Mouse (Mus musculus): ENCODE data around the gene Med11. TPM values are rescaled to one million over a fixed set of nuclear protein-coding genes. Genes with fewer than 3 reads are reported as not detected.

Med11 gene
- polyA plus RNA-seq (2014; fragmentation: Nextera tagmentation; extraction: Ambion mirVana), result 50.7 and 51.6 TPM in 2 replicates

- peak; percentile 98 for DNase-seq (ENCODE audit: low spot score)
- peak; percentile 98 for ATAC-seq (replicated peaks; ENCODE audit: low FRiP score, low TSS enrichment, low read depth)
- WGBS, result under 1% methylated on average over 46 of the region's 46 CpGs
Observed at GRCm38 (mm10) chr11:70451797-70452498, at the start of gene Med11. Gene Med11 (plus strand): TSS chr11:70451919.

DNA sequence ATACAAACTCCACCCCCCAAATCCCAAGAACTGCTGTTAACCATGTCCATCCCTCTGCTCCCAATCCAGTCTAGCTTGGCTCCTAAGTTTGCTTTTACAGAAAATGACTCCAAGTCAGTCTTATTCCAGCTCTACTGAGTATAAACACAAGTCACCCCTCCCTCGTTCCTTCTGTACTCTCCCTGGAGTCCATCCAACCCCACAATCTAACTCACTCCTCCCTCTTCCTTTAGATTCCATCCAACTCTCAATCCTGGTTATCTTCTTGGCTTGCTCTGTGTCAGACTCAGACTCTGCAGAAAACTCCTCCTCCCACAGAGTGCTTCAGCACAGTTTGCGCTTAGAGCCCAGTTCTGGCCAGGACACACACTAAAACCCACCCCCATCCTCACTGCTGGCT lies 48.1 kb upstream of the Med11 start:
- 59% methylated on average over 2 of the region's 2 CpGs for WGBS
- Histone ChIP-seq H3K36me3 (ENCODE audit: control insufficient read depth, insufficient read depth, low read length) (peaks cover 75% of the 10 kb centered on the region), H3K27ac (ENCODE audit: low read depth) (no peak overlapping the region), H3K9ac (ENCODE audit: low read length) (no peak overlapping the region), H3K27me3 (replicated peaks; ENCODE audit: control insufficient read depth, insufficient read depth, low read length) (no peaks in the 10 kb centered on the region), H3K4me1 (replicated peaks; ENCODE audit: control insufficient read depth, insufficient read depth, low read length) (peaks cover 7% of the 10 kb centered on the region), H3K4me2 (ENCODE audit: low read length) (no peak overlapping the region), H3K9me3 (ENCODE audit: control insufficient read depth, low read length) (no peaks in the 10 kb centered on the region), H3K4me3 (ENCODE audit: low read depth, low read length) (no peak overlapping the region)
- no peak for DNase-seq (ENCODE audit: low spot score)
- no peak for ATAC-seq (replicated peaks; ENCODE audit: low FRiP score, low TSS enrichment, low read depth)

More at GRCm38 (mm10) chr11:70451797-70452498, at the start of gene Med11:
- peaks cover 16% of the 10 kb centered on the region for H3K4me1 ChIP-seq (replicated peaks; ENCODE audit: control insufficient read depth, insufficient read depth, low read length)
- H3K27ac ChIP-seq (ENCODE audit: low read depth), result peak within 1 kb of the TSS; percentile 92
- peaks cover 13% of the 10 kb centered on the region; the same call in 1 of the 2 replicates for H3K36me3 ChIP-seq (ENCODE audit: control insufficient read depth, insufficient read depth, low read length)
- no peaks in the 10 kb centered on the region for H3K27me3 ChIP-seq (replicated peaks; ENCODE audit: control insufficient read depth, insufficient read depth, low read length)
- peak within 1 kb of the TSS; percentile 73 for H3K4me2 ChIP-seq (ENCODE audit: low read length)
- H3K4me3 ChIP-seq (ENCODE audit: low read depth, low read length), result peak within 1 kb of the TSS; percentile 57
- peak within 1 kb of the TSS; percentile 61 for H3K9ac ChIP-seq (ENCODE audit: low read length)
- H3K9me3 ChIP-seq (ENCODE audit: control insufficient read depth, low read length), result no peaks in the 10 kb centered on the region

DNA sequence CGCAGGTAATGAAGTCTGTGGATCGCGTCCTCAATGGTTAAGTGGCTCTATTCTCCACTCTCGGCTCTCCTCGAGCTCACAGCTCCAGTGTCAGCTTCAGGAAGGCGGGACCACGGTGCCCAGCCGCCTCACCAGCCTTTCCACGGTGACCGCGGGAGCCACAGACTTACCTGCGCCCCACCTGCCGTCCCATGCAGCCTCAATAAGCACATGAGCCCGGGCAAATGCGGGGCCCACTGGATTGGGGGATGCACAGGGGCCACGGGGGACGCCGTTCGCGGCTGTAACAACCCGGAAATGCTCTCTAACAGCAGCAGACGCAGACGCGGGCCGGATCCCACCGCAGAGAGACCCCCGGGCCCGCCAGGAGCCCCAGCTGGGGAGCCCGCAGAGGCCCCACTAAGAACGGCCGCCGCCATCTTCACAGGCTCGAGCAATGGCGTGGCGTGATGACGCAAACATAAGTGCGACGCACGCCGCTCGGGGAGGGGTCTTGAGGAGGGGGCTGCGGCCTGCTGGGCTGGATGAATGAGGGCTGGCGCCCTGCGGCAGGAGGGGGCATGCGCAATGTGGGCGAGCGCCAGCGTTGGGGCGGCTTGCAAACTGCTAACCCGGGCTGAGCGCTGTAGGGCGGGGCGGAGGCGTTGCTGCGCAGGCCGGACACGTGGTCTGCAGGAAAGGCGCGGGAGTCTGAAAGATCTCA lies 42.0 kb upstream of the Med11 start, which contains the start of gene Pelp1:
TSS of gene Pelp1 (minus strand) at position 438 of the 703 bp plus-strand sequence.
- Histone ChIP-seq H3K4me3 (ENCODE audit: low read depth, low read length) (peak within 1 kb of the TSS; percentile 86), H3K27me3 (replicated peaks; ENCODE audit: control insufficient read depth, insufficient read depth, low read length) (no peaks in the 10 kb centered on the region), H3K27ac (ENCODE audit: low read depth) (peak within 1 kb of the TSS; percentile 66), H3K36me3 (ENCODE audit: control insufficient read depth, insufficient read depth, low read length) (peaks cover 21% of the 10 kb centered on the region), H3K9ac (ENCODE audit: low read length) (peak within 1 kb of the TSS; percentile 92), H3K9me3 (ENCODE audit: control insufficient read depth, low read length) (no peaks in the 10 kb centered on the region), H3K4me2 (ENCODE audit: low read length) (peak within 1 kb of the TSS; percentile 68), H3K4me1 (replicated peaks; ENCODE audit: control insufficient read depth, insufficient read depth, low read length) (peaks cover 13% of the 10 kb centered on the region)
- peak; percentile 97 for ATAC-seq (replicated peaks; ENCODE audit: low FRiP score, low TSS enrichment, low read depth)
- DNase-seq (ENCODE audit: low spot score), result peak; percentile 99
- WGBS, result under 1% methylated on average over 56 of the region's 59 CpGs

GRCm38 (mm10) chr11:70410297-70410643 lies 41.4 kb upstream of the Med11 start:
- Histone ChIP-seq H3K9ac (ENCODE audit: low read length) (peak overlapping the region; percentile 92), H3K4me3 (ENCODE audit: low read depth, low read length) (peak overlapping the region; percentile 86), H3K4me1 (replicated peaks; ENCODE audit: control insufficient read depth, insufficient read depth, low read length) (peaks cover 13% of the 10 kb centered on the region), H3K27ac (ENCODE audit: low read depth) (peak overlapping the region; percentile 66; the same call in 1 of the 2 replicates), H3K4me2 (ENCODE audit: low read length) (peak overlapping the region; percentile 68), H3K27me3 (replicated peaks; ENCODE audit: control insufficient read depth, insufficient read depth, low read length) (no peaks in the 10 kb centered on the region), H3K9me3 (ENCODE audit: control insufficient read depth, low read length) (no peaks in the 10 kb centered on the region), H3K36me3 (ENCODE audit: control insufficient read depth, insufficient read depth, low read length) (peaks cover 17% of the 10 kb centered on the region)
- ATAC-seq (replicated peaks; ENCODE audit: low FRiP score, low TSS enrichment, low read depth), result no peak
- DNase-seq (ENCODE audit: low spot score), result no peak
- 64% methylated on average over 6 of the region's 6 CpGs for WGBS

DNA sequence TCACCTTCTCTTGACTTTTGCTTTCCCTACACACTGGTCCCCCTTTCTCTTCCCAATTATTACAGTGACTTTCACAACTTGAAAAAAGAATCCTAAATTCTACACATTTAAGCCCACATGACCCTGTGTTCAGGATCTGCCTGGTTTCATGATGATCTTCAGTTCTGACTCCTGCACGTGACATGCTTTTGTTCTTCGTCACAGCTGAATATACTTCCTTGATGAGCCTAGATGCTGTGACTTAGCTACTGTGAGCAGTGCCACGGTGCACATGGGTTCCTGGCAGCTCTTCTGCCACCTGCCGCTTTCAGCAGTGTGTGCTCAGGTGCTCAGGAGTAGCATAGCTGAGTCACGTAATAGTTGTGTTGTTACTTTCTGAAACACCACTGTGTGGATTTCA lies 39.1 kb upstream of the Med11 start:
- no peak overlapping the region for H3K4me2 ChIP-seq (ENCODE audit: low read length)
- H3K9me3 ChIP-seq (ENCODE audit: control insufficient read depth, low read length), result no peaks in the 10 kb centered on the region
- DNase-seq (ENCODE audit: low spot score), result no peak
- WGBS, result 77% methylated on average over 5 of the region's 5 CpGs
- no peak overlapping the region for H3K9ac ChIP-seq (ENCODE audit: low read length)
- peaks cover 3% of the 10 kb centered on the region; the same call in 1 of the 2 replicates for H3K36me3 ChIP-seq (ENCODE audit: control insufficient read depth, insufficient read depth, low read length)
- no peak overlapping the region for H3K4me3 ChIP-seq (ENCODE audit: low read depth, low read length)
- peaks cover 13% of the 10 kb centered on the region for H3K4me1 ChIP-seq (replicated peaks; ENCODE audit: control insufficient read depth, insufficient read depth, low read length)
- H3K27ac ChIP-seq (ENCODE audit: low read depth), result no peak overlapping the region
- ATAC-seq (replicated peaks; ENCODE audit: low FRiP score, low TSS enrichment, low read depth), result no peak
- H3K27me3 ChIP-seq (replicated peaks; ENCODE audit: control insufficient read depth, insufficient read depth, low read length), result no peaks in the 10 kb centered on the region

DNA sequence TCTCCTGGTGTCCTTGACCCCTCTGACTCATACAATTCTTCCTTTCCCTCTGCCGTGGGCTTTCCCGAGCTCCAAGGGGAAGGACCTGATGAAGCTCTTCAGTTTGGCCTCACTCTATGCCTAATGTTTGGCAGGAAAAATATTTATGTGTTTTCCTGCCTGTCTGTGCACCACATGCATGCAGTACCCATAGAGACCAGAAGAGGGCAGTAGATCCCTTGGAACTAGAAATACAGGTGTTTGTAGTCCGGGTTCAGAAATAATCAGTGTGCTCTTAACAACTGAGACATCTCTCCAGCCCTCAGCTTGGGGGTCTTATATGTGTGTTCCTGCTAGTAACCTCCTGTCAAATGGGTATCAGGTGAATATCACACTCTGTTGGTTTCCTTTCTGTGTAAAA lies 37.8 kb upstream of the Med11 start:
- ATAC-seq (replicated peaks; ENCODE audit: low FRiP score, low TSS enrichment, low read depth), result no peak
- Histone ChIP-seq H3K36me3 (ENCODE audit: control insufficient read depth, insufficient read depth, low read length) (no peaks in the 10 kb centered on the region), H3K9ac (ENCODE audit: low read length) (no peak overlapping the region), H3K4me3 (ENCODE audit: low read depth, low read length) (no peak overlapping the region), H3K9me3 (ENCODE audit: control insufficient read depth, low read length) (no peaks in the 10 kb centered on the region), H3K27me3 (replicated peaks; ENCODE audit: control insufficient read depth, insufficient read depth, low read length) (no peaks in the 10 kb centered on the region), H3K27ac (ENCODE audit: low read depth) (no peak overlapping the region), H3K4me2 (ENCODE audit: low read length) (no peak overlapping the region), H3K4me1 (replicated peaks; ENCODE audit: control insufficient read depth, insufficient read depth, low read length) (peaks cover 2% of the 10 kb centered on the region)
- 6% methylated on average over 3 of the region's 3 CpGs for WGBS
- DNase-seq (ENCODE audit: low spot score), result peak; percentile 95

GRCm38 (mm10) chr11:70418199-70418598 lies 33.5 kb upstream of the Med11 start:
- Histone ChIP-seq H3K27me3 (replicated peaks; ENCODE audit: control insufficient read depth, insufficient read depth, low read length) (no peaks in the 10 kb centered on the region), H3K36me3 (ENCODE audit: control insufficient read depth, insufficient read depth, low read length) (no peaks in the 10 kb centered on the region), H3K4me1 (replicated peaks; ENCODE audit: control insufficient read depth, insufficient read depth, low read length) (no peaks in the 10 kb centered on the region), H3K9ac (ENCODE audit: low read length) (no peak overlapping the region), H3K4me2 (ENCODE audit: low read length) (no peak overlapping the region), H3K9me3 (ENCODE audit: control insufficient read depth, low read length) (no peaks in the 10 kb centered on the region), H3K27ac (ENCODE audit: low read depth) (no peak overlapping the region), H3K4me3 (ENCODE audit: low read depth, low read length) (no peak overlapping the region)
- WGBS, result 64% methylated on average over 4 of the region's 4 CpGs
- DNase-seq (ENCODE audit: low spot score) (no peak), ATAC-seq (replicated peaks; ENCODE audit: low FRiP score, low TSS enrichment, low read depth) (no peak)

DNA sequence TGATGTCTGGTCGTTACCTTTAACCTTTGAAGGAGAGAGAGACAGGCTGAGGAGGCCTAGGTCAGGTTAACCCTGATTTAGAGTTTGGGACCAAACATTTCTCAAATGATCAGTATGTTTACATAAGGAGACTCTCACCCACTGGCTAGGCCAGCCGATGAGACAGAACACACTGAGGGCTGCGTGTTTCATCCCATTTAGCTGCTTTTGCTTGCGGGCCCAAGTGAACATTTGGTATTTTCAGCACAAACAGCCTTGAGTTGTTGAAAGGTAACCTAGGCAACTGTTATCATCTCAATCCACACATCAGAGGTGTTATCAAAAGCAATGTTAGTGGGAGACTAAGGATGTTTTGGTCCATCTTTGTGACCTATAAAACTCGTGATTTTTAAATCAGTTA lies 32.2 kb upstream of the Med11 start:
- no peak overlapping the region for H3K4me2 ChIP-seq (ENCODE audit: low read length)
- WGBS, result 26% methylated on average over 5 of the region's 5 CpGs
- H3K9me3 ChIP-seq (ENCODE audit: control insufficient read depth, low read length), result no peaks in the 10 kb centered on the region
- H3K27ac ChIP-seq (ENCODE audit: low read depth), result no peak overlapping the region
- H3K4me1 ChIP-seq (replicated peaks; ENCODE audit: control insufficient read depth, insufficient read depth, low read length), result no peaks in the 10 kb centered on the region
- H3K27me3 ChIP-seq (replicated peaks; ENCODE audit: control insufficient read depth, insufficient read depth, low read length), result no peaks in the 10 kb centered on the region
- no peak overlapping the region for H3K9ac ChIP-seq (ENCODE audit: low read length)
- DNase-seq (ENCODE audit: low spot score) (no peak), ATAC-seq (replicated peaks; ENCODE audit: low FRiP score, low TSS enrichment, low read depth) (no peak)
- no peaks in the 10 kb centered on the region for H3K36me3 ChIP-seq (ENCODE audit: control insufficient read depth, insufficient read depth, low read length)
- H3K4me3 ChIP-seq (ENCODE audit: low read depth, low read length), result no peak overlapping the region

All from intestine, embryonic 14.5 days (tissue).